Mouse (Mus musculus): ENCODE results near the gene Clmp. TPM values are rescaled to one million over a fixed set of nuclear protein-coding genes. Genes with fewer than 3 reads are reported as not detected.

The Clmp gene
- total RNA-seq (2023), result under 1 TPM in 1 of 2 experiments, not detected in 1; 0.12 TPM

DNA sequence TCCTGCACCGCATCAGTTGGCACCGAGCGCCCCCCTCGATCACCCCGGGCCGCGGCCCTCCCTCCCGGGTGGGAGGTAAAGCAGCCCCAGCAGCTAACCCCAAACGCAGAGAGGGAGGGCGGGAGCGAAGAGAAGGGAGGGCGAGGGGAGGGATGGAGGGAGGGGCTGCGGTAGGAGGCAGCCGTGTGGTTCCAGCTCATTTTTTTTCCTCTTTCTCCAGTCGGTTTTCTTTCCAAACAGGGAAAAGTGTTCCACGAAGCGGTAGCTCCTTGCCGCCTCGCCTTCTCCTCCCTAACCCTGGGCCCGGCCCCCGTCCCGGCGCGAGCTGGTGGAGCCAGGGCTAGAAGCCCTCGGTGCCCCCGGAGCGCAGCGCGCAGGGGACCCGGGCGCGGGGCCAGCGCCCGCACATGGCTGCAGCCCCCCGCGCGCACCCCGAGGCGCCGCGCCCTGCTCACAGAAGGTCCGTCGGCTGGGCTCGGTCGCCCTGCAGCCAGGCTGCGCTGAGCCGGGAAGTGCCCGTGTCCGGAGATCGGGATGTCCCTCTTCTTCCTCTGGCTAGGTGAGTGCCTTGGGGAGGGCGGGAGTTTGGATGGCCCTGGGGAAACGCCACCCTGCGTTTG lies at the start of gene Clmp:
TSS of gene Clmp (plus strand) at position 162 of the 620 bp plus-strand sequence.

DNA sequence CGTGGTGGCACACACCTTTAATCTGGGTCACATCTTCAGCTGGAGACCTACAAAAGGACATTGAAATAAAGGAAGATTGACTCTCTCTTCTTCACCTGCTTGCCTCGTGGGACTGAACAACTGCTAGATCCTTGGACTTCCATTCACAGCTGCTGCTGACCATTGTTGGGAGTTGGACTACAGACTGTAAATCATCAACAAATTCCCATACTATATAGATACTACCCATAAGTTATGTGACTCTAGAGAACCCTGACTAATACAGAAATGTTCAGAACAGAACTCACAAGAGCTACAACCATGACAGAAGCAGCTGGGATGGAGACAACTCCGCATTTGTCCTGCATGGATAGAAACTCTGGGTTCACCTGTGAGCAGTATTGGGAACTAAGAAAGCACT lies 15.4 kb upstream of the Clmp start, which contains the start of gene Gm21915:
TSS of gene Gm21915 (plus strand) at position 301 of the 400 bp plus-strand sequence.

GRCm38 (mm10) chr9:40800675-40801612 lies 115.2 kb downstream of the Clmp start, which contains the start of gene Hspa8:
Gene Hspa8 (plus strand): TSS chr9:40800984.

Other genes starting within 250 kb of the Clmp start
- 10 to 100 TPM; 92.4 TPM for gene Gramd1b, start 154.6 kb upstream of the Clmp start, total RNA-seq (2023)
- gene Gm21915, start 15.3 kb upstream of the Clmp start, total RNA-seq (2023), result not detected
- gene Hspa8, start 115.0 kb downstream of the Clmp start, total RNA-seq (2023), result 1,000 to 10,000 TPM; 1,747 to 1,918 TPM
- not detected for gene Bsx, start 188.2 kb downstream of the Clmp start, total RNA-seq (2023)

Measured in T-cell, adult 66 days (primary cell).